Mouse (Mus musculus): Measurements from ENCODE around the gene Spata16.

Spata16 gene

GRCm38 (mm10) chr3:26979603-26980002 is 342.2 kb downstream of the Spata16 start:
- no peak for DNase-seq

GRCm38 (mm10) chr3:26980371-26980770 is 343.0 kb downstream of the Spata16 start:
- DNase-seq, result no peak

GRCm38 (mm10) chr3:26981979-26982623 is 344.7 kb downstream of the Spata16 start:
- no peak for DNase-seq

GRCm38 (mm10) chr3:26983749-26984148 is 346.3 kb downstream of the Spata16 start:
- no peak for DNase-seq

GRCm38 (mm10) chr3:27006844-27007243 is 369.4 kb downstream of the Spata16 start:
- DNase-seq, result no peak

- no peak for DNase-seq
Measured at GRCm38 (mm10) chr3:27027957-27028356, 390.5 kb downstream of the Spata16 start.

- no peak for DNase-seq
Measured at GRCm38 (mm10) chr3:27028526-27028925, 391.1 kb downstream of the Spata16 start.

- DNase-seq, result no peak
Measured at GRCm38 (mm10) chr3:27030067-27030857, 392.8 kb downstream of the Spata16 start.
